Mouse (Mus musculus): ENCODE data around the gene Mydgf. TPM values are rescaled to one million over a fixed set of nuclear protein-coding genes. Genes with fewer than 3 reads are reported as not detected.

Mydgf gene
- polyA plus RNA-seq, 1 experiment from 2014 or later: 78.4 TPM

GRCm38 (mm10) chr17:56149897-56150296, 33.8 kb downstream of the Mydgf start:
- H3K4me1 ChIP-seq: peaks cover 47% of the 10 kb centered on the region
- H3K27me3 ChIP-seq (ENCODE audit: low read depth, poor library complexity, severe bottlenecking): peaks cover 83% of the 10 kb centered on the region
- no peaks in the 10 kb centered on the region for H3K9me3 ChIP-seq (replicated peaks)
- 33% methylated on average over 2 of the region's 2 CpGs for WGBS
- no peak for DNase-seq (ENCODE audit: low spot score)
- no peak overlapping the region for H3K27ac ChIP-seq (replicated peaks)
- no peaks in the 10 kb centered on the region for H3K36me3 ChIP-seq
- H3K4me3 ChIP-seq: no peak overlapping the region

GRCm38 (mm10) chr17:56148790-56149618, 34.7 kb downstream of the Mydgf start:
- Histone ChIP-seq H3K27me3 (ENCODE audit: low read depth, poor library complexity, severe bottlenecking) (peaks cover 83% of the 10 kb centered on the region), H3K4me1 (peaks cover 46% of the 10 kb centered on the region), H3K27ac (replicated peaks) (peak overlapping the region; percentile 68), H3K36me3 (no peaks in the 10 kb centered on the region), H3K4me3 (peak overlapping the region; percentile 47), H3K9me3 (replicated peaks) (no peaks in the 10 kb centered on the region)
- WGBS: 1% methylated on average over 30 of the region's 30 CpGs
- DNase-seq (ENCODE audit: low spot score): no peak

GRCm38 (mm10) chr17:56148280-56148679, 35.4 kb downstream of the Mydgf start:
- Histone ChIP-seq H3K4me3 (peak overlapping the region; percentile 47), H3K4me1 (peaks cover 41% of the 10 kb centered on the region), H3K36me3 (no peaks in the 10 kb centered on the region), H3K27me3 (ENCODE audit: low read depth, poor library complexity, severe bottlenecking) (peaks cover 84% of the 10 kb centered on the region), H3K9me3 (replicated peaks) (no peaks in the 10 kb centered on the region), H3K27ac (replicated peaks) (no peak overlapping the region)
- DNase-seq (ENCODE audit: low spot score): no peak
- WGBS: 14% methylated on average over 9 of the region's 9 CpGs

GRCm38 (mm10) chr17:56147420-56147819, 36.3 kb downstream of the Mydgf start:
- no peaks in the 10 kb centered on the region for H3K9me3 ChIP-seq (replicated peaks)
- peaks cover 47% of the 10 kb centered on the region for H3K4me1 ChIP-seq
- H3K36me3 ChIP-seq: no peaks in the 10 kb centered on the region
- no peak overlapping the region for H3K4me3 ChIP-seq
- no peak overlapping the region for H3K27ac ChIP-seq (replicated peaks)
- H3K27me3 ChIP-seq (ENCODE audit: low read depth, poor library complexity, severe bottlenecking): peaks cover 92% of the 10 kb centered on the region
- no peak for DNase-seq (ENCODE audit: low spot score)
- 64% methylated on average over 12 of the region's 12 CpGs for WGBS

GRCm38 (mm10) chr17:56146131-56146530, 37.6 kb downstream of the Mydgf start:
- WGBS: 19% methylated on average over 9 of the region's 9 CpGs
- Histone ChIP-seq H3K27me3 (ENCODE audit: low read depth, poor library complexity, severe bottlenecking) (peaks cover 100% of the 10 kb centered on the region), H3K4me3 (no peak overlapping the region), H3K27ac (replicated peaks) (no peak overlapping the region), H3K4me1 (peaks cover 60% of the 10 kb centered on the region), H3K9me3 (replicated peaks) (no peaks in the 10 kb centered on the region), H3K36me3 (no peaks in the 10 kb centered on the region)
- no peak for DNase-seq (ENCODE audit: low spot score)

DNA sequence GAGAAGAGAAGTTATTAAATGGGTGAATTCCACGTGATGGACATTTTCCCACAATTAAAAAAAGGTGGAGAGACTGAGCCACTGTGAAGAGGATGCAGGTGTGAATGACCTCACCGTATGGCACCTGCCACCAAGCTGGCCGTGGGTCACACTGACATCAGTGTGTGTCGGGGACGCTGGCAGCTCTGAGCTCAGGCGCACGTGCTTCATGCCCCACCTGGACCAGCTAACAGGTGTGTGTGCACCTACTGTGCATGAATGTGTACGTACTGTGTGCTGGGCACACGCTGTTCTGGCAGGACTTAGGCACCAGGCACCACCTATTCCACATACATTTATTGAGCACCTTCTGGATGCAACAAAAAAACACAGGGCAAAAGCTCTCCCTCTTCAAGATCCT, 39.2 kb downstream of the Mydgf start:
- H3K4me3 ChIP-seq: no peak overlapping the region
- DNase-seq (ENCODE audit: low spot score): no peak

DNA sequence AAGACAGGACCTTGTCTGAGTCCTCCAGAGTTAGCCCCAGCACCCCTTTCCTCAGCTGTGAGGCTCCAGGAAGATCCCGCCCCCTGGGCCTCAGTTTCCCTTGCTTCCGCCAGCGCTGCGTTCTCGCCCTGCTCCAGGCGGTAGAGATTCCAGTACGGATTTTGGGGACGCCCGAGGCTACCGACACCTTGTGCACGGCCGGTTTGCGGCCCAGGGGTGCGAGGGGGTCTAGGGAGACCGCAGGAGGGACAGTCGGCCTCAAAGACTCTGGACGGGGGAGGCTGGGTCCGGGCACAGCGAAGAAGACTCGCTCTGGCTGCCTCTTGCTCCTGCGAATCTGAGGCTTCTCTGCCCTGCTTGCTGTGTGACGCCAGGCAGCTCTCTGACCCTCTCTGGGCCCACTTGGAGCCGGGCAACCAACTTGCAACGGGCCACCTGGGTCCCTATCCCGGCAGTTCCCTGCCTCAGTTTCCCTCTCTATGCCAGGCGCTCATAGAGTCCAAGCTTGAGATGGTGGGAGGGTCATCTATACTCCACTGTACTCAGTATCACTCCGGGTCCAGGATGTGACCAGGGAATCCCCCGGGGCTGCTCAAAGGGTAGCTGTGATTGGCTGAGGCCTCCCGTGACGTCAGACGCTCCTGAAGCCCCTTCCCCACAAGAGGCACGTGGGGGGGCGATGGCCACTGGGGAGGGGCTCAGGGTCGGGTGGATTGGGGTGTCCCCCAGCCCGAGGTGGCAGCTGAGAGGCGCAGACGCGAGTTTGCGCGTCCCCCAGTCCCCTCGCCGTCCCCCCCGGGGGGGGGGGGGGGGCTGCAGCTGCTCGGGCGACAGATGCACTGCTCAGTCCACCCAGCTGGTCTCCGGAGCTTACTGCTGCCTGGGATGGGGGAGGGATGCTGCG, 41.8 kb downstream of the Mydgf start:
- WGBS: under 1% methylated on average over 38 of the region's 47 CpGs
- Histone ChIP-seq H3K36me3 (no peaks in the 10 kb centered on the region), H3K27me3 (ENCODE audit: low read depth, poor library complexity, severe bottlenecking) (peaks cover 100% of the 10 kb centered on the region), H3K4me1 (peaks cover 76% of the 10 kb centered on the region), H3K9me3 (replicated peaks) (no peaks in the 10 kb centered on the region), H3K4me3 (peak overlapping the region; percentile 57), H3K27ac (replicated peaks) (peak overlapping the region; percentile 79)
- peak; percentile 73 for DNase-seq (ENCODE audit: low spot score)

More for the DNA sequence above, 39.2 kb downstream of the Mydgf start:
- 78% methylated on average over 9 of the region's 9 CpGs for WGBS
- H3K4me1 ChIP-seq: peaks cover 72% of the 10 kb centered on the region
- H3K9me3 ChIP-seq (replicated peaks): no peaks in the 10 kb centered on the region
- no peak overlapping the region for H3K27ac ChIP-seq (replicated peaks)
- H3K36me3 ChIP-seq: no peaks in the 10 kb centered on the region
- peaks cover 100% of the 10 kb centered on the region for H3K27me3 ChIP-seq (ENCODE audit: low read depth, poor library complexity, severe bottlenecking)

DNA sequence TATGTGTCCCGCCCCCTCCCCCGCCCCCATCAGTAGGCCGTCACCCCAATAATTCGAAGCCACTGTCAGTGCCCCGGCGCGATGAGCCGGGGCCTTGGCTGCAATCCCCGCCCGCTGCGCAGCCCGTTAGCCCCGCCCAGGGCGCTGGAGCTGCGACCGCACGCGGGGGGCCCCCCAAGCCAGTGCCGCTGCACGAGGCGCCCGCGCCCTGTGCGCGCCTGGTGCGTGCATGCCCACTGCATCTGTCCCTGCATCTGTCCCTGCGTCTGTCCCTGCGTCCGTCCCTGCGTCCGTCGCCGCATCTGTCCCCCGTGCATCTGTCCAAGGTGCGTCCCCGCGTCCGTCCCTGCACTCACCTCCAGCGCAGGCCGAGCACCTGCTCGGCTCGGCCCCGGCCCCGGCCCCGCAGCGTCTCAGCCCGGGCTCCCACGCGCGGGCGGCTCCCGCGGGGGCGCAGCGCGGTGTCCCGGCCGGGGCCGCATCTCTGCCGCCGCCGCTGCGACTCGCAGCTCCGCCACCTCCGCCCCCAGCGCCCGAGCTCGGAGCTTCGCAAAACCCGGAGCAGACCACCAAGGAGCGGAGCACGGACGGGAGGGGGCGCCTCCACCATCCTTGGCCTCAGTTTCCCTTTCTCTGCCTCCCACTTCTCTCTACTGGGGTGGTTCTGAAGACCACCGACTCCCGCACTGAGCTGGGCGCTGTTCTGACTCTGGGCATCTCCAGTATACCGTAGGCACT, 43.7 kb downstream of the Mydgf start, which contains the start of gene Sema6b:
Sema6b (minus strand) TSS at position 486 of the 738 bp plus-strand sequence.
- no peaks in the 10 kb centered on the region for H3K36me3 ChIP-seq
- H3K4me3 ChIP-seq: peak within 1 kb of the TSS; percentile 79
- peak within 1 kb of the TSS; percentile 81 for H3K27ac ChIP-seq (replicated peaks)
- peak; percentile 81 for DNase-seq (ENCODE audit: low spot score)
- H3K4me1 ChIP-seq: peaks cover 67% of the 10 kb centered on the region
- WGBS: 1% methylated on average over 79 of the region's 79 CpGs
- peaks cover 99% of the 10 kb centered on the region for H3K27me3 ChIP-seq (ENCODE audit: low read depth, poor library complexity, severe bottlenecking)
- H3K9me3 ChIP-seq (replicated peaks): no peaks in the 10 kb centered on the region

GRCm38 (mm10) chr17:56139355-56139754, 44.4 kb downstream of the Mydgf start:
- no peak for DNase-seq (ENCODE audit: low spot score)
- WGBS: 5% methylated on average over 21 of the region's 21 CpGs
- H3K4me3 ChIP-seq: peak overlapping the region; percentile 79
- peaks cover 93% of the 10 kb centered on the region for H3K27me3 ChIP-seq (ENCODE audit: low read depth, poor library complexity, severe bottlenecking)
- H3K4me1 ChIP-seq: peaks cover 74% of the 10 kb centered on the region
- H3K36me3 ChIP-seq: no peaks in the 10 kb centered on the region
- H3K9me3 ChIP-seq (replicated peaks): no peaks in the 10 kb centered on the region
- H3K27ac ChIP-seq (replicated peaks): peak overlapping the region; percentile 81

DNA sequence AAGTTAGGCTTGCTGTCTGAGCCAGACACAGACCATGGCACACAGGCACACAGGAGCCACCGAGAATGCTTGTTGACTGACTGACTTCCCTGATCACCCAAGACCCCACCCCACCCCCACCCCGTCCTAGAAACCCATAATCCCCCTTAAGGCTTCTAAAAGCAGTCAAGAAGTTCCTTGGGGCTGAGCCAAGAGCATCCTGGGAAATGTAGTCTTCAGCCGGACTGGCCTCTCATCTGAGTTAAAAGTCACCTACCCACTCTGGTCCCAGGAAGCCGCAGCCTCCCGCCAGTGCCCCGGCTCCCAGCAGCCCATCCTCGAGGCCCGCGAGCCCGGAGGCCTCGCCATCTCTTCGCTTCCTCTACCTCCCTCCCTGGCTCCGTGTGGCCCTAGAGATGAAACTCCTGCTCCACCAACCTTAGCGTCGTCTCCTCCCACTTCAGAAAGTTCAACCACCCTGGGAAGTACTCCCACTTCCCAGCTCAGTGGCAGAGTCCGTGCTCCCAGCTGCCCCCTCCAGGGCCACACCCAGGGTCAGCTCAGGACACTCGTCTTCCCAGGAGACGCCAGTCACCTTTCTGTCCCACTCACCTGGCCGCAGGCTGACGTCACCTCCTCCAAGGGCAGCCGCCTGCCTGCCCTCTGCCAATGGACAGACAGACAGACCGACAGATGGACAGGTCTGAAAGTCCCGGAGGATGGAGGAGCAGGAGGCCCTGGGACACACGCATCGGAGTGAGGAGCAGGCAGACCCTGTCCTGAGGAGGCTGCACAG, 45.7 kb downstream of the Mydgf start:
- Histone ChIP-seq H3K9me3 (replicated peaks) (no peaks in the 10 kb centered on the region), H3K27ac (replicated peaks) (no peak overlapping the region), H3K4me3 (peak overlapping the region; percentile 79), H3K36me3 (no peaks in the 10 kb centered on the region), H3K4me1 (peaks cover 86% of the 10 kb centered on the region), H3K27me3 (ENCODE audit: low read depth, poor library complexity, severe bottlenecking) (peaks cover 80% of the 10 kb centered on the region)
- DNase-seq (ENCODE audit: low spot score): no peak
- WGBS: 15% methylated on average over 25 of the region's 25 CpGs

DNA sequence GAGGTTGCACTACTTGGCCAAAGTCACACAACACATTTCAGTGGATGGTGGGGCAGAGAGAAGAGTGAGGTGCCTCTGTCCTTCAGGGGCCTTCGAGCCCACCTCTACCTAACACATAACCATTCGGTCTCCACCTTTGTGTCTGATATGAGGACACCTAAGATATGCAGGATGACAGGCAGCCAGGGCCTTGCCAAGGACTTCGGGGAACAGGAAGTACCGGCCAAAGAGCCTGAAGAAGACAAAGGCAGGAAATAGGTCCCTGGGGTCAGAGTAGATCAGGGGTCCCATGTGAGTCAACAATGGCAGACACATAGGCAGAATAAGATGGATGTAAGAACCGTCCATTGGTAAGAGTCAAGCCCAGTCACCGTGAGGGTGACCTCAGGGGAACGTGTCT, 47.2 kb downstream of the Mydgf start:
- Histone ChIP-seq H3K4me1 (peaks cover 76% of the 10 kb centered on the region), H3K4me3 (no peak overlapping the region), H3K27ac (replicated peaks) (no peak overlapping the region), H3K36me3 (no peaks in the 10 kb centered on the region), H3K9me3 (replicated peaks) (no peaks in the 10 kb centered on the region), H3K27me3 (ENCODE audit: low read depth, poor library complexity, severe bottlenecking) (peaks cover 65% of the 10 kb centered on the region)
- 93% methylated on average over 7 of the region's 7 CpGs for WGBS
- DNase-seq (ENCODE audit: low spot score): no peak
